Comparison of ENCODE assay signal across 9 mouse cellular contexts in the genomic region with DNA sequence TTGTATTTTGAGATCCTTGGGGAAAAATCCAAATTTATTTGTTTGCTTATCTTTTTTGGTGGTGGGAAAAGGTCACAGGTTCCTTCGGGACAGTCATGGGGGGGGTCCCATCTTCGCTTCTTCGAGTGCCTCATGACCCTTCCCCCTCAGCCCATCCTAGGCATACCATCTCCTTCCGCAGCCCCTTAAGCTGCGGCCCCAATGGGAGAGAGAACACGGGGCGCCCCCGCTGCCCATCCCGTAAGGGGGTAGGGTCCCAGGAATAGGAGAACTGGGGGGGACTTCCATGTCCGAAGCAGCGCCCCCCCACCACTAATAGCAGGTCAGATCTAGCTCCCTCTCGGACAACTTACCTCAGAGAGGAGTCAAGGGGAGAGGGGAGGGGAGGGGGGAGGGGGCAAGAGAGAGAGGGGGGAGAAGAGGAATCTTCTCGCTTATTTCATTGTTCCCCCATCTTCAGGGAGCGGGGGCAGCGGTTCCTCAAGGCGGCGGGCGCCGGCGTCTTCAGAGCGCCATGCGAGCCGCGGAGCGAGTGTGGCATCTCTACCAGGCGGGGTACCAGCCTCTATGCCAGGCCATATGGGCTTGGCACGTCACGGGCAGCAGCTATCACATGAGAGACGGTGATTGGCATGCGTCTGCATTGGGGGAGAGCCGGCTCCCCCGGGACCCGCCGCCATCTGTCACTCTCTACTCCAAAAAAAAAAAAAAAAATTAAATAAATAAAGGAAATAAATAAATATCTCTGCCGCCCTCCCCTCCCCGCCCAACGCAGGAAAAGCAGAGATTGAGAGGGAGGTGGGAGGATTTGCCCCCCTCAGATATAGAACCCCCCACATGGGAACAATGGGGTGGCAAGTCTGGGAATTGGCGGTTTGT. TPM values are rescaled to one million over a fixed set of nuclear protein-coding genes. Genes with fewer than 3 reads are reported as not detected.
DNase-seq lines count a peak whose midpoint lies in the region; ATAC-seq and TF ChIP-seq lines count a peak whose summit lies in the region.
"Had no signal": no experiment of that assay in that cellular context is flagged by ENCODE, and none has a peak within 500 bp of the region (broad histone marks: within the 10 kb centered on the region; RNA-seq: fewer than 3 reads in every experiment).

A gene (minus strand): TSS at position 568 of the 879 bp plus-strand sequence.

- no peak for TF ChIP-seq CTCF in liver, postnatal 0 days (IDR thresholded peaks at IDR 0.05; ENCODE audit: low read depth)

- no peak within 1 kb of the TSS for H3K27ac ChIP-seq in kidney, embryonic 16.5 days (ENCODE audit: low read length)
- no peak within 1 kb of the TSS for H3K27ac ChIP-seq in intestine, embryonic 15.5 days
- H3K27ac ChIP-seq in liver, postnatal 0 days (ENCODE audit: low read depth): no peak within 1 kb of the TSS

- H3K36me3 ChIP-seq in kidney, embryonic 16.5 days (ENCODE audit: insufficient read depth, low read length): no peaks in the 10 kb centered on the region
- no peaks in the 10 kb centered on the region for H3K36me3 ChIP-seq in intestine, embryonic 15.5 days
- H3K36me3 ChIP-seq in liver, postnatal 0 days (replicated peaks; ENCODE audit: insufficient read depth, low read length): no peaks in the 10 kb centered on the region

- 2% methylated on average over 37 of the region's 38 CpGs for WGBS in kidney, embryonic 16.5 days
- WGBS in intestine, embryonic 15.5 days: 3% methylated on average over 38 of the region's 38 CpGs
- WGBS in liver, postnatal 0 days (ENCODE audit: insufficient replicate concordance): 4% methylated on average over 38 of the region's 38 CpGs

- no peaks in the 10 kb centered on the region for H3K9me3 ChIP-seq in kidney, embryonic 16.5 days (ENCODE audit: low read length)
- no peaks in the 10 kb centered on the region for H3K9me3 ChIP-seq in intestine, embryonic 15.5 days
- no peaks in the 10 kb centered on the region for H3K9me3 ChIP-seq in liver, postnatal 0 days (ENCODE audit: low read length)

- H3K4me3 ChIP-seq in kidney, embryonic 16.5 days (ENCODE audit: low read length): peak within 1 kb of the TSS; percentile 18
- H3K4me3 ChIP-seq in intestine, embryonic 15.5 days (replicated peaks): peak within 1 kb of the TSS; percentile 24; the same call in 1 of the 2 replicates
- peak within 1 kb of the TSS; percentile 31 for H3K4me3 ChIP-seq in liver, postnatal 0 days (ENCODE audit: low read depth, low read length)

- peaks cover 100% of the 10 kb centered on the region for H3K27me3 ChIP-seq in kidney, embryonic 16.5 days (ENCODE audit: insufficient read depth, low read length)
- peaks cover 96% of the 10 kb centered on the region for H3K27me3 ChIP-seq in intestine, embryonic 15.5 days (replicated peaks)
- peaks cover 99% of the 10 kb centered on the region for H3K27me3 ChIP-seq in liver, postnatal 0 days (ENCODE audit: insufficient read depth, low read length)

- no peak for TF ChIP-seq EP300 in liver, postnatal 0 days (IDR thresholded peaks at IDR 0.05; ENCODE audit: low read depth)

- peak within 1 kb of the TSS; percentile 40 for H3K4me2 ChIP-seq in kidney, embryonic 16.5 days (replicated peaks; ENCODE audit: low read depth, low read length)
- peak within 1 kb of the TSS; percentile 46 for H3K4me2 ChIP-seq in intestine, embryonic 15.5 days (replicated peaks)
- peak within 1 kb of the TSS; percentile 42; the same call in 1 of the 2 replicates for H3K4me2 ChIP-seq in liver, postnatal 0 days (ENCODE audit: low read depth, low read length)

- peaks cover 24% of the 10 kb centered on the region for H3K4me1 ChIP-seq in kidney, embryonic 16.5 days (ENCODE audit: insufficient read depth, low read length)
- peaks cover 24% of the 10 kb centered on the region for H3K4me1 ChIP-seq in intestine, embryonic 15.5 days (replicated peaks)
- peaks cover 15% of the 10 kb centered on the region; the same call in 1 of the 2 replicates for H3K4me1 ChIP-seq in liver, postnatal 0 days (ENCODE audit: insufficient read depth)

- DNase-seq in kidney, postnatal 14 days: no peak
- peak; percentile 97 to 98 for DNase-seq in cerebellum, postnatal 14 days
- DNase-seq in liver, postnatal 0 days: no peak
- DNase-seq in urinary bladder, adult 18-20 months (ENCODE audit: low spot score in 2 of 2): no peak
- DNase-seq in urinary bladder, postnatal 10 days (ENCODE audit: low spot score): no peak
- no peak for DNase-seq in ovary, postnatal 36 days (ENCODE audit: low spot score)

- ATAC-seq in kidney, embryonic 16.5 days (ENCODE audit: low FRiP score, low TSS enrichment): no peak
- ATAC-seq in intestine, embryonic 15.5 days: no peak
- no peak for ATAC-seq in liver, postnatal 0 days

- H3K9ac ChIP-seq in kidney, embryonic 16.5 days (replicated peaks; ENCODE audit: low read length): no peak within 1 kb of the TSS
- no peak within 1 kb of the TSS for H3K9ac ChIP-seq in intestine, embryonic 15.5 days
- no peak within 1 kb of the TSS for H3K9ac ChIP-seq in liver, postnatal 0 days (replicated peaks)

RNA-seq across cellular contexts. Expression of the gene that starts here (rescaled TPM):
- not detected in 2 replicates for polyA plus RNA-seq in kidney, embryonic 16.5 days (2015; fragmentation: Nextera tagmentation; extraction: Ambion mirVana)
- 0.09 TPM in 2 replicates for polyA plus RNA-seq in intestine, embryonic 15.5 days (2015; fragmentation: Nextera tagmentation; extraction: Ambion mirVana)
- polyA plus RNA-seq in liver, postnatal 0 days (2015; fragmentation: Nextera tagmentation; extraction: Ambion mirVana): not detected in 2 replicates
- polyA plus RNA-seq: liver, adult 2 months had no signal

Comparison
In these comparisons a context has a peak if more than half of its experiments do, and no peak if none do; other contexts are left out.
1. DNase-seq: peak in cerebellum, postnatal 14 days (2 of 2); none in kidney, postnatal 14 days (single experiment), liver, postnatal 0 days (single experiment), urinary bladder, adult 18-20 months (0 of 2), urinary bladder, postnatal 10 days (single experiment) and ovary, postnatal 36 days (single experiment).
2. Peak in every context shown above with its lines, with median percentiles within 50 percentile points of each other: H3K4me2 ChIP-seq and H3K4me3 ChIP-seq.